Mouse (Mus musculus): Measurements from ENCODE around the gene Gm20662.

DNA sequence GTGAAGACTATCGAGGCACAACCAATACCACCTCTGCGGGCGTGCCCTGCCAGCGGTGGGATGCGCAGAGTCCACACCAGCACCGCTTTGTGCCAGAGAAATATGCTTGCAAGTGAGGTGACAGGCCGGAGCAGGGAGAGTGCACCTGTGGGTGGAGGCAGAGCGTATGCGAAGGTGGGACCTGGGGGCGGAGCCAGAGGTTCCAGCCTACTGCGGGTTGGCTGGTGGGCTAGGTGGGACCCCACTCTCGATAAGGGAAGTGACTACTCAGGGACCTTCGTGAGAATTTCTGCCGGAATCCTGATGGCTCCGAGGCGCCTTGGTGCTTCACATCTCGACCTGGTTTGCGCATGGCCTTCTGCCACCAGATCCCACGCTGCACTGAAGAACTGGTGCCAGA lies 86.4 kb downstream of the Gm20662 start:
- TF ChIP-seq GATA1 (IDR thresholded peaks at IDR 0.05; ENCODE audit: borderline replicate concordance, low read length) = no peak
- TF ChIP-seq CTCF (IDR thresholded peaks at IDR 0.05; ENCODE audit: low read depth, low read length) = no peak
- TF ChIP-seq TAL1 (conservative IDR thresholded peaks at IDR 0.05; ENCODE audit: low read depth, low read length) = no peak
- TF ChIP-seq POLR2AphosphoS5 (IDR thresholded peaks at IDR 0.05; ENCODE audit: insufficient replicate concordance, low read depth, low read length) = no peak

Data from G1E (cell line).